Comparison of ENCODE assay signal across 24 mouse cellular contexts in genomic region chr13:38429671-38430070, GRCm38 (mm10).
DNase-seq lines count a peak whose midpoint lies in the region; ATAC-seq and TF ChIP-seq lines count a peak whose summit lies in the region.
"Had no signal": no experiment of that assay in that cellular context is flagged by ENCODE, and none has a peak within 500 bp of the region (broad histone marks: within the 10 kb centered on the region; RNA-seq: fewer than 3 reads in every experiment).

No protein-coding gene starts in this region.

- no peak overlapping the region for H3K4me3 ChIP-seq in kidney, postnatal 0 days (replicated peaks; ENCODE audit: low read depth, low read length)
- H3K4me3 ChIP-seq in forebrain, embryonic 13.5 days: no peak overlapping the region
- H3K4me3 ChIP-seq: embryonic facial prominence, embryonic 15.5 days; erythroblast, embryonic 14.5 days; forebrain, embryonic 10.5 days; heart, adult 2 months; heart, embryonic 15.5 days; hindbrain, embryonic 13.5 days had no signal

- no peaks in the 10 kb centered on the region for H3K27me3 ChIP-seq in kidney, postnatal 0 days (ENCODE audit: insufficient read depth, low read length)
- no peaks in the 10 kb centered on the region for H3K27me3 ChIP-seq in forebrain, embryonic 13.5 days
- H3K27me3 ChIP-seq: embryonic facial prominence, embryonic 15.5 days; heart, embryonic 15.5 days; hindbrain, embryonic 13.5 days had no signal

- DNase-seq in kidney, adult 11 months: peak; percentile 79
- DNase-seq in kidney, adult 9 months: peak; percentile 83
- peak; percentile 95 for DNase-seq in kidney, postnatal 0 days (ENCODE audit: low spot score)
- DNase-seq in kidney, postnatal 36 days: peak; percentile 70 to 84
- DNase-seq in cerebellum, postnatal 4 days (ENCODE audit: low spot score in 2 of 2): no peak
- DNase-seq in spleen, adult 18-20 months: no peak
- DNase-seq in layer of hippocampus, adult 11-12 months (ENCODE audit: low spot score): no peak
- DNase-seq: adrenal gland, adult 2 months; adrenal gland, postnatal 25 days; cerebellum, adult 2 months; cerebellum, postnatal 10 days; embryo, embryonic 11 days; gastrocnemius, postnatal 14 days; heart, adult 2 months; heart, postnatal 14 days had no signal

- H3K9ac ChIP-seq in kidney, postnatal 0 days (ENCODE audit: low read depth, low read length): no peak overlapping the region
- no peak overlapping the region for H3K9ac ChIP-seq in forebrain, embryonic 13.5 days
- H3K9ac ChIP-seq: embryonic facial prominence, embryonic 15.5 days; heart, embryonic 15.5 days; hindbrain, embryonic 13.5 days had no signal

- peak overlapping the region; percentile 62 for H3K27ac ChIP-seq in kidney, postnatal 0 days
- no peak overlapping the region for H3K27ac ChIP-seq in forebrain, embryonic 13.5 days
- H3K27ac ChIP-seq: embryonic facial prominence, embryonic 15.5 days; forebrain, embryonic 10.5 days; heart, adult 2 months; heart, embryonic 15.5 days; hindbrain, embryonic 13.5 days had no signal

- H3K4me1 ChIP-seq in kidney, postnatal 0 days (replicated peaks; ENCODE audit: insufficient read depth, low read length): peaks cover 4% of the 10 kb centered on the region; the same call in 1 of the 2 replicates
- H3K4me1 ChIP-seq in forebrain, embryonic 13.5 days: no peaks in the 10 kb centered on the region
- H3K4me1 ChIP-seq: heart, embryonic 15.5 days; hindbrain, embryonic 13.5 days had no signal

- WGBS in kidney, postnatal 0 days: 17% methylated on average over 8 of the region's 8 CpGs
- WGBS in forebrain, embryonic 13.5 days: 79% methylated on average over 8 of the region's 8 CpGs

- no peaks in the 10 kb centered on the region for H3K36me3 ChIP-seq in kidney, postnatal 0 days (ENCODE audit: insufficient read depth, low read length)
- no peaks in the 10 kb centered on the region for H3K36me3 ChIP-seq in forebrain, embryonic 13.5 days (ENCODE audit: poor library complexity, severe bottlenecking)
- H3K36me3 ChIP-seq: embryonic facial prominence, embryonic 15.5 days; forebrain, embryonic 10.5 days; heart, embryonic 15.5 days; hindbrain, embryonic 13.5 days had no signal

- no peak overlapping the region for H3K4me2 ChIP-seq in kidney, postnatal 0 days (ENCODE audit: low read length)
- no peak overlapping the region for H3K4me2 ChIP-seq in forebrain, embryonic 13.5 days
- H3K4me2 ChIP-seq: embryonic facial prominence, embryonic 15.5 days; heart, embryonic 11.5 days; heart, embryonic 15.5 days; hindbrain, embryonic 13.5 days had no signal

- TF ChIP-seq CTCF in kidney, postnatal 0 days (IDR thresholded peaks at IDR 0.05; ENCODE audit: low read depth): no peak

- peak; percentile 89 for ATAC-seq in kidney, postnatal 0 days (replicated peaks; ENCODE audit: low FRiP score, low read depth)
- no peak for ATAC-seq in forebrain, embryonic 13.5 days
- ATAC-seq: activated CD4-positive, CD25-positive, alpha-beta regulatory T cell, adult 4 months; forebrain, embryonic 16.5 days had no signal

- no peaks in the 10 kb centered on the region for H3K9me3 ChIP-seq in kidney, postnatal 0 days (replicated peaks; ENCODE audit: low read length)
- no peaks in the 10 kb centered on the region for H3K9me3 ChIP-seq in forebrain, embryonic 13.5 days (replicated peaks)
- H3K9me3 ChIP-seq: embryonic facial prominence, embryonic 15.5 days; forebrain, embryonic 10.5 days; heart, embryonic 15.5 days had no signal

Comparison
In these comparisons a context has a peak if more than half of its experiments do, and no peak if none do; other contexts are left out.
1. DNase-seq: peak in kidney, adult 11 months (single experiment), kidney, adult 9 months (single experiment), kidney, postnatal 0 days (single experiment) and kidney, postnatal 36 days (2 of 2); none in cerebellum, postnatal 4 days (0 of 2), spleen, adult 18-20 months (0 of 2) and layer of hippocampus, adult 11-12 months (single experiment).